Mouse (Mus musculus): ENCODE results near the gene Mpst. TPM values are rescaled to one million over a fixed set of nuclear protein-coding genes. Genes with fewer than 3 reads are reported as not detected.
A peak's percentile ranks its signal among the peaks of the same experiment; 100 is the strongest.

The Mpst gene
- polyA plus RNA-seq, 1 experiment from 2014 or later: 3.2 TPM

DNA sequence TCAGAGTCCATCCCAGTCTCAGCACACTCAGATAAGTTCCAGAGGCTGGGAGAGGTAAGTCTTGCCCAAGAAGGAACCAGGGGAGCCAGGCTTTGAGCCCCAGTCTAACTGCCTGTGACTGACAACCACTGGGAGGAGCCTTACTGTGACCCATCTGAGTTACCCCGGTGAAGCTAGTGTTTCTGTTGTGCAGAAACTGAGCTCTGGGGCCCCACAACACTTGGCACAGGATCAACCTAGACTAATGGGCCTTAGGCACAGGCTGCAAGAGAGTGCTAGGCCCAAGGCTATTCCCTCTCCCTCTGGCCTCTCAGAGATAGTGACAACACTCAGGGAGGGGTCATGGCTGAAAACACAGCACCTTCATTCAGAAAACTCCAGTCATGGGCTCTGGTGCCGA is 45.0 kb downstream of the Mpst start:
- Histone ChIP-seq H3K4me3 (ENCODE audit: low read depth, low read length) (no peak overlapping the region), H3K4me1 (replicated peaks; ENCODE audit: control insufficient read depth, insufficient read depth, low read length) (0 out of 2 replicates have a peak, but pooled peaks cover 3% of the 10 kb centered on the region), H3K27me3 (replicated peaks; ENCODE audit: control insufficient read depth, insufficient read depth, low read length) (no peaks in the 10 kb centered on the region), H3K9me3 (ENCODE audit: control insufficient read depth) (no peaks in the 10 kb centered on the region), H3K9ac (ENCODE audit: low read depth, low read length) (no peak overlapping the region), H3K36me3 (ENCODE audit: control insufficient read depth, insufficient read depth) (no peaks in the 10 kb centered on the region; the same call in 1 of the 2 replicates), H3K4me2 (replicated peaks; ENCODE audit: low read depth) (no peak overlapping the region), H3K27ac (ENCODE audit: low read depth, low read length) (no peak overlapping the region)
- 69% methylated on average over 2 of the region's 2 CpGs for WGBS
- TF ChIP-seq CTCF (IDR thresholded peaks at IDR 0.05; ENCODE audit: low read depth): no peak
- ATAC-seq: no peak

DNA sequence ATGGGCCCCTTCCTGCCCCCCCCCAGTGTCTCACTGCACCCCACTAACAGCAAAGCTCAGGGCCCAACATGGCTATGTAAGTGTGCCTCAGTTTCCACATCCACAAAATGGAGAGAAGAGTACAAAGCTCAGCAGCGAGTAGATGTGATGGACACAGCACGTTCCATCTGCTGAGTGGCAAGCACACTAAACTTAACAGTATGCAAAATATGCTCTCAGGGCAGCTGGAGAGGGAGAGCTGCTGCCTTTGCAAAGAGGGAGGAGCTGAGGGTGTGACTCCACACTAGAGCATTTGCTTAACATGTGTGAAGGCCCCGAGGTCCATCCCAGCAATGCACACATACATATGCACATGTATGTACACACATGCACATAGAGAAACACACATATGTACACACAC is 46.7 kb downstream of the Mpst start:
- ATAC-seq: no peak
- 72% methylated on average over 3 of the region's 3 CpGs for WGBS
- Histone ChIP-seq H3K27ac (ENCODE audit: low read depth, low read length) (no peak overlapping the region), H3K9ac (ENCODE audit: low read depth, low read length) (no peak overlapping the region), H3K4me3 (ENCODE audit: low read depth, low read length) (no peak overlapping the region), H3K4me1 (replicated peaks; ENCODE audit: control insufficient read depth, insufficient read depth, low read length) (0 out of 2 replicates have a peak, but pooled peaks cover 3% of the 10 kb centered on the region), H3K9me3 (ENCODE audit: control insufficient read depth) (no peaks in the 10 kb centered on the region), H3K36me3 (ENCODE audit: control insufficient read depth, insufficient read depth) (no peaks in the 10 kb centered on the region; the same call in 1 of the 2 replicates), H3K27me3 (replicated peaks; ENCODE audit: control insufficient read depth, insufficient read depth, low read length) (no peaks in the 10 kb centered on the region), H3K4me2 (replicated peaks; ENCODE audit: low read depth) (no peak overlapping the region)
- TF ChIP-seq CTCF (IDR thresholded peaks at IDR 0.05; ENCODE audit: low read depth): no peak

DNA sequence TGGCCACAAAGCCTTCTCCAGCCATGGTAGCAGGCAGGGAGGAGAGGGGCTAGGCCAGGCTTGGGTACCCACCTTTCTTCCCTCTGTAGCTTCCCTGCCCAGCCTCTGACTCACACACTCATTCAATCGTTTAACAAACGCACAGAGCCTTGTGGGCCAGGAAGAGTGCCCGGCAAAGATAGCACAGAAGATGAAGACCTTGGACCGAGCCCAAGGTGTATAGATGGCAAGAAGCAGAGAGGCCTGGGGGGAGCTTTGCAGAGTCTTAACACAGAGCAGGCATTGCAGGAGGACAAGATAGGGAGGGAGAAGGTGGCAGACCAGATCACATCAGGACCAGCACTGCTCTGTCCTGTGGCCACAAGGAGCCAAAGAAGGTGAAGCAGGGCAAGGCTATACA is 49.0 kb downstream of the Mpst start:
- Histone ChIP-seq H3K36me3 (ENCODE audit: control insufficient read depth, insufficient read depth) (no peaks in the 10 kb centered on the region; the same call in 1 of the 2 replicates), H3K4me2 (replicated peaks; ENCODE audit: low read depth) (no peak overlapping the region), H3K4me1 (replicated peaks; ENCODE audit: control insufficient read depth, insufficient read depth, low read length) (0 out of 2 replicates have a peak, but pooled peaks cover 2% of the 10 kb centered on the region), H3K27me3 (replicated peaks; ENCODE audit: control insufficient read depth, insufficient read depth, low read length) (no peaks in the 10 kb centered on the region), H3K27ac (ENCODE audit: low read depth, low read length) (peak overlapping the region; percentile 41; the same call in 1 of the 2 replicates), H3K4me3 (ENCODE audit: low read depth, low read length) (no peak overlapping the region), H3K9ac (ENCODE audit: low read depth, low read length) (no peak overlapping the region), H3K9me3 (ENCODE audit: control insufficient read depth) (no peaks in the 10 kb centered on the region)
- WGBS: 33% methylated on average over 4 of the region's 4 CpGs
- peak; percentile 53 for ATAC-seq
- TF ChIP-seq CTCF (IDR thresholded peaks at IDR 0.05; ENCODE audit: low read depth): no peak

DNA sequence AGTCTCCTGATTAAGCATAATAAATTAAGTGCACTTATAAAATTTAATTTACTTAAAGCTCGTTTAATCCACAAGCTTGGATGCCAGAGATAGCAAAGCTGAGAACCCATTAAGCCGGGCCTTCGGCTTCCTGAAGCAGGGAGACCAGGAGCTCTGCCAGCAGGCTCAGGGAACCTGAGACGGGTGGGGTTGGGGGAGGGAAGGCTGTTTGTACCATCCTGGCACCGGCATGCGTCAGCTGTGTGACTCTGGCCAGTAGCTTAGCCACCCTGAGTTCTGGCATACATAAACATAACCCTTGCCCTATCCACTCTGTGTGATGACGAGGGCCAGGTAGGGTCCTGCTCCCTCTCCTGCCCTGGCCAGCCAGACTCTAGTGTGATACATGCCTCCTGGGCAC is 49.8 kb downstream of the Mpst start:
- no peaks in the 10 kb centered on the region for H3K9me3 ChIP-seq (ENCODE audit: control insufficient read depth)
- no peak overlapping the region for H3K4me3 ChIP-seq (ENCODE audit: low read depth, low read length)
- no peaks in the 10 kb centered on the region; the same call in 1 of the 2 replicates for H3K36me3 ChIP-seq (ENCODE audit: control insufficient read depth, insufficient read depth)
- no peak for ATAC-seq
- H3K27ac ChIP-seq (ENCODE audit: low read depth, low read length): no peak overlapping the region
- H3K27me3 ChIP-seq (replicated peaks; ENCODE audit: control insufficient read depth, insufficient read depth, low read length): no peaks in the 10 kb centered on the region
- H3K9ac ChIP-seq (ENCODE audit: low read depth, low read length): no peak overlapping the region
- H3K4me2 ChIP-seq (replicated peaks; ENCODE audit: low read depth): no peak overlapping the region
- 47% methylated on average over 7 of the region's 7 CpGs for WGBS
- TF ChIP-seq CTCF (IDR thresholded peaks at IDR 0.05; ENCODE audit: low read depth): no peak
- H3K4me1 ChIP-seq (replicated peaks; ENCODE audit: control insufficient read depth, insufficient read depth, low read length): no peaks in the 10 kb centered on the region

DNA sequence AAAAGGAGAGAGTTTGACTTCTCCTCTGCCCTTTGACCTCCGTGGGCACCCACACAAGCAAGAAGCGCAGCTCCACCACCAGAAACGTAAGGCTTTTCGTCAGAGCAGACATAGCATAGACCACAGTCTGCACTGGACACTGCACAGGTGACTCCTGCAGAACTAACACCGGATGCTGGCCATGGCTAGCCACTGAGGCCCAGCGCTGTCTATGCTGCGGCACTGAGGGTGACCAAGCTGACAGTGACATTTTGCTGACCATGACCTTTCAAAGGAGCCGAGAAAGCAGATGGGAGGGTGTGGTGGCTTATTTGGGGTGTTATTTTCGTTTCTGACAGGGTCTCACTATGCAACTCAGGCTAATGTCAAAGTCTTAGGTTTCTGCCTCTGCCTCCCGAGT is 51.0 kb downstream of the Mpst start:
- WGBS: 77% methylated on average over 10 of the region's 10 CpGs
- H3K4me1 ChIP-seq (replicated peaks; ENCODE audit: control insufficient read depth, insufficient read depth, low read length): no peaks in the 10 kb centered on the region
- no peak overlapping the region for H3K4me3 ChIP-seq (ENCODE audit: low read depth, low read length)
- no peaks in the 10 kb centered on the region for H3K27me3 ChIP-seq (replicated peaks; ENCODE audit: control insufficient read depth, insufficient read depth, low read length)
- TF ChIP-seq CTCF (IDR thresholded peaks at IDR 0.05; ENCODE audit: low read depth): no peak
- no peak for ATAC-seq
- no peaks in the 10 kb centered on the region; the same call in 1 of the 2 replicates for H3K36me3 ChIP-seq (ENCODE audit: control insufficient read depth, insufficient read depth)
- H3K27ac ChIP-seq (ENCODE audit: low read depth, low read length): no peak overlapping the region
- H3K9ac ChIP-seq (ENCODE audit: low read depth, low read length): no peak overlapping the region
- H3K9me3 ChIP-seq (ENCODE audit: control insufficient read depth): no peaks in the 10 kb centered on the region
- no peak overlapping the region for H3K4me2 ChIP-seq (replicated peaks; ENCODE audit: low read depth)

DNA sequence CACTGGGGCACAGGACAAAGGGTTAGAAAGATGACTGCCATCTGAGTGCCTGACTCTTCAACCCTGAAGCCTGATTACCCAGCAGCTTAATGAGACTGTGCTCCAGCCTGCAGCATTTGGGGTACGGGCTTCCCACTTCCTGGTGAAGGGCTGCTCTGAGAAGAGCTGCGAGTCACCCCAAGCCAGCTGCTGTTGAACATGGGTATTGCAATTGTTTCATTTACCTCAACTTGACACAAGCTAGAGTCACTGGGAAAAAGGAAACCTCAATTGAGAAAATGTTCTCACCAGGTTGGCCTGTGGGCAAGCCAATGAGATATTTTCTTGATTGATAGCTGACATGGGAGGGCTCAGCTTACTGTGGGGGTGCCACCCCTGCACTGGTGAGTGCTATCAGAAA is 56.8 kb downstream of the Mpst start:
- WGBS: 40% methylated on average over 2 of the region's 2 CpGs
- Histone ChIP-seq H3K9ac (ENCODE audit: low read depth, low read length) (no peak overlapping the region), H3K4me3 (ENCODE audit: low read depth, low read length) (no peak overlapping the region), H3K9me3 (ENCODE audit: control insufficient read depth) (no peaks in the 10 kb centered on the region), H3K4me2 (replicated peaks; ENCODE audit: low read depth) (no peak overlapping the region), H3K4me1 (replicated peaks; ENCODE audit: control insufficient read depth, insufficient read depth, low read length) (no peaks in the 10 kb centered on the region), H3K27me3 (replicated peaks; ENCODE audit: control insufficient read depth, insufficient read depth, low read length) (no peaks in the 10 kb centered on the region), H3K36me3 (ENCODE audit: control insufficient read depth, insufficient read depth) (no peaks in the 10 kb centered on the region), H3K27ac (ENCODE audit: low read depth, low read length) (no peak overlapping the region)
- no peak for ATAC-seq
- TF ChIP-seq CTCF (IDR thresholded peaks at IDR 0.05; ENCODE audit: low read depth): no peak

Other genes with a start within 250 kb of the Mpst start
- 29.0 and 31.8 TPM in 2 replicates for gene Ift27, start 232.3 kb upstream of the Mpst start, polyA plus RNA-seq (2015; fragmentation: Nextera tagmentation; extraction: Ambion mirVana)
- gene Pvalb, start 200.0 kb upstream of the Mpst start, polyA plus RNA-seq (2015; fragmentation: Nextera tagmentation; extraction: Ambion mirVana): not detected in 2 replicates
- gene Ncf4, start 161.6 kb upstream of the Mpst start, polyA plus RNA-seq (2015; fragmentation: Nextera tagmentation; extraction: Ambion mirVana): 2.5 and 2.8 TPM in 2 replicates
- 0.31 and 0.42 TPM in 2 replicates for gene Csf2rb2, start 100.7 kb upstream of the Mpst start, polyA plus RNA-seq (2015; fragmentation: Nextera tagmentation; extraction: Ambion mirVana)
- 1.3 and 1.6 TPM in 2 replicates for gene Csf2rb, start 80.7 kb upstream of the Mpst start, polyA plus RNA-seq (2015; fragmentation: Nextera tagmentation; extraction: Ambion mirVana)
- not detected in 2 replicates for gene Tex33, start 10.5 kb upstream of the Mpst start, polyA plus RNA-seq (2015; fragmentation: Nextera tagmentation; extraction: Ambion mirVana)
- 36.7 and 48.3 TPM in 2 replicates for gene Tst, start 509 bp upstream of the Mpst start, polyA plus RNA-seq (2015; fragmentation: Nextera tagmentation; extraction: Ambion mirVana)
- 18.6 and 20.1 TPM in 2 replicates for gene Kctd17, start 22.1 kb downstream of the Mpst start, polyA plus RNA-seq (2015; fragmentation: Nextera tagmentation; extraction: Ambion mirVana)
- 0.63 and 0.84 TPM in 2 replicates for gene Tmprss6, start 62.2 kb downstream of the Mpst start, polyA plus RNA-seq (2015; fragmentation: Nextera tagmentation; extraction: Ambion mirVana)
- gene Il2rb, start 88.9 kb downstream of the Mpst start, polyA plus RNA-seq (2015; fragmentation: Nextera tagmentation; extraction: Ambion mirVana): 0.58 and 0.63 TPM in 2 replicates
- gene C1qtnf6, start 125.0 kb downstream of the Mpst start, polyA plus RNA-seq (2015; fragmentation: Nextera tagmentation; extraction: Ambion mirVana): 14.3 and 16.0 TPM in 2 replicates
- gene Sstr3, start 138.3 kb downstream of the Mpst start, polyA plus RNA-seq (2015; fragmentation: Nextera tagmentation; extraction: Ambion mirVana): 0.05 and 0.10 TPM in 2 replicates
- gene Rac2, start 166.4 kb downstream of the Mpst start, polyA plus RNA-seq (2015; fragmentation: Nextera tagmentation; extraction: Ambion mirVana): 9.0 and 9.9 TPM in 2 replicates
- 2.5 and 3.1 TPM in 2 replicates for gene Cyth4, start 190.6 kb downstream of the Mpst start, polyA plus RNA-seq (2015; fragmentation: Nextera tagmentation; extraction: Ambion mirVana)

All from intestine, postnatal 0 days (tissue).